Mouse (Mus musculus) frontal cortex, postnatal 14 days (tissue): ENCODE results near the gene Galc.

Experiments
- DNase-seq, 2 experiments: peaks; one replicate each; pipeline ENCODE4 v3.0.0; 2022; ENCODE audit warnings: low spot score in 2 of 2

The Galc gene

GRCm38 (mm10) chr12:98181729-98182128 lies 77.5 kb downstream of the Galc start:
- DNase-seq = peak; percentile 25 to 38

GRCm38 (mm10) chr12:98180807-98181206 lies 78.5 kb downstream of the Galc start:
- DNase-seq = no peak

GRCm38 (mm10) chr12:98180235-98180800 lies 78.9 kb downstream of the Galc start:
- no peak for DNase-seq

GRCm38 (mm10) chr12:98179496-98179895 lies 79.8 kb downstream of the Galc start:
- no peak for DNase-seq

- no peak for DNase-seq
These were observed 82.6 kb downstream of the Galc start for GRCm38 (mm10) chr12:98176632-98177031.

- no peak for DNase-seq
These were observed 97.4 kb downstream of the Galc start for GRCm38 (mm10) chr12:98161901-98162300.

- no peak for DNase-seq
These were observed 98.4 kb downstream of the Galc start for GRCm38 (mm10) chr12:98160867-98161266.
